Mouse (Mus musculus) thymus, adult 2 months (tissue): ENCODE measurements around the gene Cdcp1. TPM values are rescaled to one million over a fixed set of nuclear protein-coding genes. Genes with fewer than 3 reads are reported as not detected.
A peak's percentile ranks its signal among the peaks of the same experiment; 100 is the strongest.

Source experiments
- DNase-seq: peaks from one replicate; pipeline ENCODE4 v3.0.0; 2021
- H3K27ac ChIP-seq: fragments of 200-500 bp; 2 replicates; pipeline ENCODE4 v1.5.1; 2012; ENCODE audit warnings: low read length, control low read depth; ENCODE audit not compliant: control insufficient read depth, insufficient read depth
- H3K27me3 ChIP-seq: fragments of 200-500 bp; 2 replicates; pipeline ENCODE4 v1.6.1; 2012; ENCODE audit warnings: mild to moderate bottlenecking, low read length, moderate library complexity, mixed read lengths; ENCODE audit not compliant: control insufficient read depth, insufficient read depth
- H3K36me3 ChIP-seq: fragments of 200-500 bp; 2 replicates; pipeline ENCODE4 v1.6.1; 2012; ENCODE audit warnings: mild to moderate bottlenecking, low read length, moderate library complexity; ENCODE audit not compliant: control insufficient read depth, insufficient read depth
- H3K4me1 ChIP-seq: fragments of 200-500 bp; replicated peaks from 2 replicates; pipeline ENCODE4 v1.6.1; 2012; ENCODE audit warnings: low read length; ENCODE audit not compliant: control insufficient read depth, insufficient read depth
- H3K4me3 ChIP-seq: fragments of 200-500 bp; 2 replicates; pipeline ENCODE4 v1.5.1; 2012; ENCODE audit warnings: mild to moderate bottlenecking, low read length, control low read depth, moderate library complexity; ENCODE audit not compliant: control insufficient read depth, insufficient read depth
- CTCF ChIP-seq: fragments of 200-500 bp; IDR thresholded peaks from 2 replicates; pipeline ENCODE4 v1.5.1; 2012; ENCODE audit warnings: mild to moderate bottlenecking, control low read depth, low read length, moderate library complexity, borderline replicate concordance; ENCODE audit not compliant: control insufficient read depth, poor library complexity, insufficient read depth; ENCODE audit errors: extremely low read depth
- POLR2A ChIP-seq: fragments of 200-500 bp; IDR thresholded peaks from 2 replicates; pipeline ENCODE4 v1.6.1; 2012; ENCODE audit warnings: mild to moderate bottlenecking, low read length, control low read depth, moderate library complexity; ENCODE audit not compliant: control insufficient read depth, poor library complexity, insufficient read depth; ENCODE audit errors: extremely low read depth
- WGBS: fragments of 180-500 bp; shearing (Covaris S2); methylation state at CpG from one replicate; pipeline ENCODE4 v1.1.7; 2018; 5-methylcytosine and 5-hydroxymethylcytosine counted together
- polyA plus RNA-seq: library from polyadenylated mRNA; depleted of rRNA; stranded (reverse); fragments of >200 nt; gene quantifications from 2 replicates; pipeline ENCODE4 v1.2.3, GENCODE M21; 2012

Cdcp1 gene
- polyA plus RNA-seq, 1 experiment: 10.3 TPM

DNA sequence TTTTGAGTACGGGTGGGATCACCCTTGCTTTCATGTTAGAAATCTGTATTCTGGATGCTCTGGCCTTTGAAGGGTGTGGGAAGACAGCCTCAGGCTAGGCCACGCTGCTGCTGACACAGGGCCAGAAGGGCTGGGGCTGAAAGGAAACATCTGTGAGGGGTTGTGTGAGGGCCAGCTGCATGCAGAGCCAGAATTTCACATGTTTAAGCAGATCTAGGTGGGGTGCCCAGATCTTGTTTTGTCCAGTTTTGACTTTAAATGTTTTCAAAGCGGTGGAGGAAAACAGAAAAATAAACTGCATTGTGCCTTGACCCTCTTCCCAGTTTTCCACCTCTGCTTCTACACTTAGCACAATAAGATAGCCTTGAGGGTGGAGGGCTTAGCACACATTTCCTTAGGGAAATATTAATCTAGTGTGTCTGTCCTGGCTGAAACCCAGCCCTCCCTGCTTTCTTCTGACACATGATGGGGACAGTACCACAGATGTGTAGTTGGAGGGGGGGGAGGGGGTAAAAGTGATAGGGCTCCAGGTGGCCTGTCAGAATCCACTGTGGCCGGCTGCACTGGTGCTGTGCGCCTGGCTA, 76.9 kb downstream of the Cdcp1 start:
- DNase-seq: no peak
- 78% methylated on average over 5 of the region's 5 CpGs for whole genome bisulfite sequencing
- H3K4me1 ChIP-seq: no peaks in the 10 kb centered on the region
- H3K4me3 ChIP-seq: no peak overlapping the region
- no peaks in the 10 kb centered on the region for H3K27me3 ChIP-seq
- TF ChIP-seq CTCF (no peak), POLR2A (no peak)
- no peak overlapping the region for H3K27ac ChIP-seq
- peaks cover 18% of the 10 kb centered on the region for H3K36me3 ChIP-seq

DNA sequence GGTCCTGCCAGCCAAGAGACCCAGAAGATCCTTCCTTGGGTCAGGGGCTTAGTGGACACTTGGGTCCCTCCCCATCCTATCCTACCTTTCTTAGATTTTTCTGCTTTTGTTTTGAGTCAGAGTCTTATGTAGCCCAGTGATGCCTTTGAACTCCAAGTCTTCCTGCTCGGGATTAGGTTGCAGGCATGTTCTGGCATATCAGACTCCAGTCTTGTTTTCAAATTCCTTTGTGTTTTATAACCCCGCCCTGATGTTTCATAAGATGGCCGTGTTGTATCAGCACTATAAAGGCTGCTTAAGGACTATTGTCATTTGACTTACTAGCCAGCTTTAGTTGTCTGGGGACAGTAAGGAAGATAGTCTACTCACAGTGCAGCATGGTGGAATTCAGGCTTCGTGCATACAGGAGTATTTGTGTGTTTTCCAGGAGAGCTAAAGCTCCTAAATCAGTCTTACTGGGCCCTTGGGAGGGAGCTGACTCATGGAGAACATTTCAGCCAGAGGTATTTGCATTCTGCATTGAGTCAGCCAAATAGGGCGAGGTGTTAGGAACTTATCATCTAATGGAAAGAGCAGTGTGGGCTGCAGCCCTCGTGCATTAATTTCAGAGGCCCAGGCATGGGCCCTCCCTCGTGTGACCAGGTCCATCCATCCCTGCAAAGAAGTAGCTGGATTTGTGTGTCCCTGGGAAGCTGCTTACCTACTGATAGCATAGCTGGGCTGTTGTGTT, 78.7 kb downstream of the Cdcp1 start:
- Histone ChIP-seq H3K4me3 (no peak overlapping the region), H3K27ac (no peak overlapping the region), H3K27me3 (no peaks in the 10 kb centered on the region), H3K36me3 (peaks cover 29% of the 10 kb centered on the region), H3K4me1 (no peaks in the 10 kb centered on the region)
- DNase-seq: no peak
- 94% methylated on average over 7 of the region's 7 CpGs for WGBS
- TF ChIP-seq CTCF (no peak), POLR2A (no peak)

DNA sequence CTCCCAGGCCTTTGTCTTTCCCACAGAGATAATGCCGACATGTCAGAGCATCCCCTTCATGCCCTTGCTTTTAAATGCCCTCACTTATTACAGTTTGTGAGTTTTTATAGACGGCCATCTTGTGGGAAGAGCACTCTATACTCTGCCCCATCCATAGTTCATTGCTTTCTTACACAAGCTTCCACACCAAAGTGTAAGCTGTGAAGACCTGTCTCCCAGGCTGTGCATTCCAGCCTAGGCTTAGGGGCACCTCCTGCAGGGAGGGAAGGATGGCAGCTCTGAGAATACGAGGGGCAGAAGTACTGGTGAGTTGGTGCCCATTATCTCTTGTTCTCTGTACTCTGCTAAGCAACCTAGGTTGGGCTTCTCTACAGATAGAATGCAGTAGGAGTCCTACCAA, 82.8 kb downstream of the Cdcp1 start:
- H3K27me3 ChIP-seq: no peaks in the 10 kb centered on the region
- no peak overlapping the region for H3K27ac ChIP-seq
- H3K4me1 ChIP-seq: no peaks in the 10 kb centered on the region
- DNase-seq: no peak
- H3K4me3 ChIP-seq: no peak overlapping the region
- H3K36me3 ChIP-seq: peaks cover 55% of the 10 kb centered on the region
- TF ChIP-seq POLR2A (no peak), CTCF (no peak)
- WGBS: 96% methylated on average over 3 of the region's 3 CpGs

DNA sequence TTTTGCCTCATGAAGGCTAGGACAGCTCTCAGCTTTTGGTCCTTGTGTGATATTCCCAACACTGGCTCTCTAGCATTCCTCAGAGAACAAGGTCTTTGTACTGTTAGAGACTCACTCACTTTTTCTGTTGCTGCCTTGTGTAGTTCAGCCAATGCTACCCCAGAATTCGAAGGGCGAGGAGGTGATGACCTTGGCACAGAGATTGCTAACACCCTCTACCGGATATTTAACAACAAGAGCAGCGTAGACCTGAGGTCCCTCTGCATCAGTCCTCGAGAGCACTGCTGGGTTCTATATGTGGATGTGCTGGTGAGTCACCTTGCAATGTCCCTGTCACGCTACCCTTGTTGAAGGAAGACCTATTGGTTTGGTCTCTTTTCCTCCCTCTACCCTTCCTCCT, 88.2 kb downstream of the Cdcp1 start:
- no peaks in the 10 kb centered on the region for H3K27me3 ChIP-seq
- 97% methylated on average over 6 of the region's 6 CpGs for WGBS
- no peak for DNase-seq
- H3K36me3 ChIP-seq: peaks cover 36% of the 10 kb centered on the region
- no peak for TF ChIP-seq POLR2A
- no peak for TF ChIP-seq CTCF
- H3K27ac ChIP-seq: no peak overlapping the region
- H3K4me1 ChIP-seq: no peaks in the 10 kb centered on the region
- H3K4me3 ChIP-seq: no peak overlapping the region

DNA sequence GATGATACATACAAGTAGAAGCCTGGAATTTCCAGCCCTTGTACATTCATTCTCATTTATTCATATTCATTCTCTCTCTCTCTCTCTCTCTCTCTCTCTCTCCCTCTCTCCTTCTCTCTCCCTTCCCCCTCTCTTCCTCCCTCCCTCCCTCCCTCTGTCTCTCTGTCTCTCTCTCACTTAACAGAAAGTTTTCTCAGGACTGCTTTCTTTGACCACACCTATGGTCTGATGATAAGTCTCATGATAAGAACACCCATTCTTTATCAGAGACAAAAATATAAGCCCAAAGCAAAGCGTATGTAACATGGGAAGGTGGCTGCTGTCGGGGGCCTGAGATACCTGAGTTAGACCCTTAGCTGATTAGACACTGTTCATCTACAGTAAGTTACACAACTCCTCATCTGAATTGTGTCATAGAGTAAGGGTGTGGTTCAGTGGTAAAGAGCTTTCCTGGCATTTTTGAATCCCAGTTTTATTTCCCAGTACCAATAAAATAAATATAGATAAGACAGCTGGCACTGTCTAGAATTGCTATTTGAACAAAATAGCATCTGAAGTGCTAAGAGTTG, 91.3 kb downstream of the Cdcp1 start:
- no peaks in the 10 kb centered on the region for H3K4me1 ChIP-seq
- WGBS: 96% methylated on average over 2 of the region's 2 CpGs
- peaks cover 41% of the 10 kb centered on the region for H3K36me3 ChIP-seq
- no peak for DNase-seq
- TF ChIP-seq CTCF (no peak), POLR2A (no peak)
- H3K27me3 ChIP-seq: no peaks in the 10 kb centered on the region
- no peak overlapping the region for H3K4me3 ChIP-seq
- H3K27ac ChIP-seq: no peak overlapping the region

DNA sequence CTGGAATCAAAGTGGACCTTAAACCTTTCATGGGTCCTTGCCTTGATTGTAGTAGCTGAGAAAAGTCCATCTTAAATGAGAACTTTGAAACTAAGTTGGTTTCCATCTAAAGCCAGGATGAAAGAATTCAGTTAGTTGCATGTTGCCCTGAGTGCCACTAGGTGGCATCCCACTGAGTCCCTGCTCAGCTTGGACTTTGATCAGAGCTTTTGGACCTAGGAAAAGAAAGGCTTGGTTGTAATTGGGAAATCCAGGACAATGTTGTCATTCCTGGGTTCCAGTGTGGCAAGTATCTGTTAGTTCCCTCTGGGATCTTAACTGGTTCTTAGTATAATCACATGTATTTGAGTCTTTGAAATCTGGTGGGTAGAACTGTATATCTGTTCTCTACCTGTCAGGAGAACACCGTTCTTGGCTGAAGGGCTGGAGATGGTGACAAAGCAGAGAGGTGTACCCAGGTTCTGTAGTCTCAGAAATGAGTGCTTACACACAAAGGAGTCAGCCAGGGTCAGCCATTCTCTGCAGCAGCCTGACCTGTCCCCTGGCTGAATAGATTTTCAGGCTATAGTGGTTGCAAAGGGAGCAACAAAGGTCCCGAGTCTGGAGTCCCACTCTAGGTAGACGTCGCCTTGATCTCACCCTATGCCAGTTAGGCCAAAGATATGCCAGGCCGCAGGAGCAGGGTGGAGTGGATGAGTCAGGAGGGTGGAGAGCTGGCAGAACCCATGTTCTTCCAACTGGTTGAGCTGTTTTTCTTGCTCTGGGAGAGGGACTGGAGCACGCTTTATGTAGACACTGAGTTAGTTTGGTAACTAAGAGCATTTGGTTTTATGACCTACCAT, 92.0 kb downstream of the Cdcp1 start:
- Histone ChIP-seq H3K4me1 (no peaks in the 10 kb centered on the region), H3K4me3 (no peak overlapping the region), H3K27ac (no peak overlapping the region), H3K36me3 (peaks cover 41% of the 10 kb centered on the region), H3K27me3 (no peaks in the 10 kb centered on the region)
- WGBS: 92% methylated on average over 6 of the region's 6 CpGs
- DNase-seq: peak; percentile 6
- no peak for TF ChIP-seq CTCF
- TF ChIP-seq POLR2A: no peak
